Mouse (Mus musculus): ENCODE results near the gene Gm45785. TPM values are rescaled to one million over a fixed set of nuclear protein-coding genes. Genes with fewer than 3 reads are reported as not detected.
A peak's percentile ranks its signal among the peaks of the same experiment; 100 is the strongest.

The Gm45785 gene
- polyA plus RNA-seq (2014; fragmentation: Nextera tagmentation; extraction: Ambion mirVana) = not detected in 2 replicates

DNA sequence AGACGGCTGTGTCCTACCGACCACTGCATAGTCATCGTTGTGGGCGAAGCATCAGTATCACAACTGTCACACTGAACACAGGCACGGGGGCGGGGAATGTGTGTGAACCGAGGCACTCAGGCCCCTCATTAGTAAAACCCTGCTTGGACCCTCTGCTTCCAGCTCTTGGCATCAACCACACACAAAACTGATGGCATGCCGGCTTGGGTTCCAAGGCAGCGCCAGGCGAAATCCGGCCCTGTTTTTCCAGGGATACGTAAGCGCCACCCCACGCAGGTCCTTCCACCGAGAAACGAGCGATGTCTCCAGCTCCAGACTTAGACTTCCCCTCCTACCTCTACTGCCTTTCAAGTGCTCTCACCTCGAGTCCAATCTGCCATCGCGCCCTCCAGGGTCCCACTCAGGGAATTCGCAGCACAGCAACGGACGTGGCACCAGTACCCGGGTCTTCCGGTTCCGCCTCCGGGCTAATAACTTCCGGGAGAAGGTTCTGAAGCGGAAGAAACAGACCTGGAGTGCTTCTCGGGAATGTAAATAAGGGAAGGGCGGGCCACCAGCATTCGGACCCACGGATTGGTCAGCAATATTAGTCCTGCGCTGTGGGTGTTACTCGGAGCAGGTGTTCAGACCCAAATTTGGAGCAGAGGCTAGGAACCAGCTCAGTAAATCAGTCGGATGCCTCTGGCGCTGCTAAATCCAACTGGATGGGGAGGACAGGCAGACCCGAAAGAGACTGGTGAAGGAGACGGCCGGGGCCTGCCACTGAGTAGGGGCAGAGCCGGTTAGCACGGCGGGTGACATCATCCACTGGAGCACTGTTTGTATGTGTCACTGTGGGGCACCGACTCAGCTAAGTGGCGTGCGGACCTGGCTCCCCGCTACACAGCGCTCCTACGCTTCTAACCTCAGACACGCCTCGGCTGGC, at the start of gene Gm45785:
Gene Gm45785, minus strand, starts transcription at position 472 of the 925 bp plus-strand sequence.
- Histone ChIP-seq H3K4me2 (replicated peaks; ENCODE audit: low read depth, low read length) (peak within 1 kb of the TSS; percentile 92), H3K9ac (ENCODE audit: low read depth, low read length) (peak within 1 kb of the TSS; percentile 88), H3K36me3 (ENCODE audit: control insufficient read depth, insufficient read depth, low read length) (no peaks in the 10 kb centered on the region), H3K9me3 (ENCODE audit: control insufficient read depth, low read length) (no peaks in the 10 kb centered on the region), H3K4me1 (replicated peaks; ENCODE audit: control insufficient read depth, insufficient read depth, low read length) (peaks cover 8% of the 10 kb centered on the region), H3K27ac (ENCODE audit: low read depth, low read length) (peak within 1 kb of the TSS; percentile 73), H3K4me3 (ENCODE audit: low read depth, low read length) (peak within 1 kb of the TSS; percentile 80), H3K27me3 (ENCODE audit: control insufficient read depth, insufficient read depth, low read length) (no peaks in the 10 kb centered on the region)
- ATAC-seq (ENCODE audit: low FRiP score) (peak; percentile 80), DNase-seq (ENCODE audit: low spot score) (peak; percentile 90)
- WGBS = 2% methylated on average over 51 of the region's 51 CpGs

DNA sequence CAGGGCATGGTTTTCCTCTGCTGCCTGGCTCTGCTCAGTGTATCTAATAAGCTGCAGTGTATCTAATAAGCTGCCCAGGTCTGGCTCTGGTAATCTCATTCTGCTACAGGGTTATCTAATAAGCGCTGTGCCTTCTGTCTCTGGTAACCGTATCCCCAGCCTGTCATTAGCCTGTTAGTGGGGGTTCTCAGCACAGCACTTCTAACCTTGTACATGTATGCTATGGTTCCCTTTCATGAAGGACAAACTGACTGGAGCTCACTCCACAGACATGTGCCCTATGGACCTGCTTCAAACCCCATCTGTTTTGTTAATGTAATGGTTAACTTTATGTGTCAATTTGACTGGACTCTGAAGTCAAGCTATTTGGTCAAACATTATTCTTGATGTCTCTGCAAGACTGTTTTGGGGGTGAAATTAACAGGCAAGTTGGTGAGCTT, 49.5 kb upstream of the Gm45785 start:
- 79% methylated on average over 2 of the region's 2 CpGs for WGBS
- DNase-seq (ENCODE audit: low spot score) (no peak), ATAC-seq (ENCODE audit: low FRiP score) (no peak)
- H3K27ac ChIP-seq (ENCODE audit: low read depth, low read length) = no peak overlapping the region
- no peak overlapping the region for H3K9ac ChIP-seq (ENCODE audit: low read depth, low read length)
- no peaks in the 10 kb centered on the region for H3K27me3 ChIP-seq (ENCODE audit: control insufficient read depth, insufficient read depth, low read length)
- no peaks in the 10 kb centered on the region for H3K4me1 ChIP-seq (replicated peaks; ENCODE audit: control insufficient read depth, insufficient read depth, low read length)
- H3K4me2 ChIP-seq (replicated peaks; ENCODE audit: low read depth, low read length) = no peak overlapping the region
- no peaks in the 10 kb centered on the region for H3K9me3 ChIP-seq (ENCODE audit: control insufficient read depth, low read length)
- H3K36me3 ChIP-seq (ENCODE audit: control insufficient read depth, insufficient read depth, low read length) = no peaks in the 10 kb centered on the region
- no peak overlapping the region for H3K4me3 ChIP-seq (ENCODE audit: low read depth, low read length)

GRCm38 (mm10) chr7:140903212-140903611, 47.1 kb upstream of the Gm45785 start:
- ATAC-seq (ENCODE audit: low FRiP score) = peak; percentile 63
- 24% methylated on average over 13 of the region's 13 CpGs for WGBS

GRCm38 (mm10) chr7:140902036-140902875, 46.1 kb upstream of the Gm45785 start:
- no peaks in the 10 kb centered on the region for H3K4me1 ChIP-seq (replicated peaks; ENCODE audit: control insufficient read depth, insufficient read depth, low read length)
- no peak overlapping the region for H3K4me2 ChIP-seq (replicated peaks; ENCODE audit: low read depth, low read length)
- 79% methylated on average over 15 of the region's 15 CpGs for WGBS
- no peaks in the 10 kb centered on the region for H3K9me3 ChIP-seq (ENCODE audit: control insufficient read depth, low read length)
- no peaks in the 10 kb centered on the region for H3K27me3 ChIP-seq (ENCODE audit: control insufficient read depth, insufficient read depth, low read length)
- H3K4me3 ChIP-seq (ENCODE audit: low read depth, low read length) = no peak overlapping the region
- ATAC-seq (ENCODE audit: low FRiP score) = no peak
- H3K27ac ChIP-seq (ENCODE audit: low read depth, low read length) = no peak overlapping the region
- no peak overlapping the region for H3K9ac ChIP-seq (ENCODE audit: low read depth, low read length)
- DNase-seq (ENCODE audit: low spot score) = no peak
- H3K36me3 ChIP-seq (ENCODE audit: control insufficient read depth, insufficient read depth, low read length) = peaks cover 6% of the 10 kb centered on the region; the same call in 1 of the 2 replicates

More at GRCm38 (mm10) chr7:140903212-140903611, 47.1 kb upstream of the Gm45785 start:
- H3K36me3 ChIP-seq (ENCODE audit: control insufficient read depth, insufficient read depth, low read length) = no peaks in the 10 kb centered on the region
- H3K27ac ChIP-seq (ENCODE audit: low read depth, low read length) = no peak overlapping the region
- H3K9ac ChIP-seq (ENCODE audit: low read depth, low read length) = no peak overlapping the region
- H3K9me3 ChIP-seq (ENCODE audit: control insufficient read depth, low read length) = no peaks in the 10 kb centered on the region
- DNase-seq (ENCODE audit: low spot score) = peak; percentile 90
- no peak overlapping the region for H3K4me2 ChIP-seq (replicated peaks; ENCODE audit: low read depth, low read length)
- H3K4me1 ChIP-seq (replicated peaks; ENCODE audit: control insufficient read depth, insufficient read depth, low read length) = no peaks in the 10 kb centered on the region
- no peak overlapping the region for H3K4me3 ChIP-seq (ENCODE audit: low read depth, low read length)
- no peaks in the 10 kb centered on the region for H3K27me3 ChIP-seq (ENCODE audit: control insufficient read depth, insufficient read depth, low read length)

- H3K36me3 ChIP-seq (ENCODE audit: control insufficient read depth, insufficient read depth, low read length) = peaks cover 8% of the 10 kb centered on the region; the same call in 1 of the 2 replicates
- whole genome bisulfite sequencing = 80% methylated on average over 10 of the region's 10 CpGs
Measured at GRCm38 (mm10) chr7:140900220-140900619, 44.1 kb upstream of the Gm45785 start, which contains the start of gene Cox8b. TSS of gene Cox8b (minus strand) at chr7:140900446.

GRCm38 (mm10) chr7:140899121-140899520, 43.0 kb upstream of the Gm45785 start:
- peaks cover 11% of the 10 kb centered on the region; the same call in 1 of the 2 replicates for H3K36me3 ChIP-seq (ENCODE audit: control insufficient read depth, insufficient read depth, low read length)

More at GRCm38 (mm10) chr7:140900220-140900619, 44.1 kb upstream of the Gm45785 start, which contains the start of gene Cox8b:
- no peak within 1 kb of the TSS for H3K4me2 ChIP-seq (replicated peaks; ENCODE audit: low read depth, low read length)
- no peaks in the 10 kb centered on the region for H3K27me3 ChIP-seq (ENCODE audit: control insufficient read depth, insufficient read depth, low read length)
- H3K4me3 ChIP-seq (ENCODE audit: low read depth, low read length) = no peak within 1 kb of the TSS
- ATAC-seq (ENCODE audit: low FRiP score) (no peak), DNase-seq (ENCODE audit: low spot score) (no peak)
- no peaks in the 10 kb centered on the region for H3K9me3 ChIP-seq (ENCODE audit: control insufficient read depth, low read length)
- no peak within 1 kb of the TSS for H3K9ac ChIP-seq (ENCODE audit: low read depth, low read length)
- H3K27ac ChIP-seq (ENCODE audit: low read depth, low read length) = no peak within 1 kb of the TSS
- no peaks in the 10 kb centered on the region for H3K4me1 ChIP-seq (replicated peaks; ENCODE audit: control insufficient read depth, insufficient read depth, low read length)

GRCm38 (mm10) chr7:140897863-140898262, 41.7 kb upstream of the Gm45785 start:
- Histone ChIP-seq H3K4me2 (replicated peaks; ENCODE audit: low read depth, low read length) (no peak overlapping the region), H3K27ac (ENCODE audit: low read depth, low read length) (no peak overlapping the region), H3K27me3 (ENCODE audit: control insufficient read depth, insufficient read depth, low read length) (no peaks in the 10 kb centered on the region), H3K4me3 (ENCODE audit: low read depth, low read length) (no peak overlapping the region), H3K4me1 (replicated peaks; ENCODE audit: control insufficient read depth, insufficient read depth, low read length) (no peaks in the 10 kb centered on the region), H3K36me3 (ENCODE audit: control insufficient read depth, insufficient read depth, low read length) (peaks cover 12% of the 10 kb centered on the region; the same call in 1 of the 2 replicates), H3K9ac (ENCODE audit: low read depth, low read length) (no peak overlapping the region), H3K9me3 (ENCODE audit: control insufficient read depth, low read length) (no peaks in the 10 kb centered on the region)
- WGBS = 89% methylated on average over 7 of the region's 7 CpGs
- no peak for DNase-seq (ENCODE audit: low spot score)
- ATAC-seq (ENCODE audit: low FRiP score) = no peak

More at GRCm38 (mm10) chr7:140899121-140899520, 43.0 kb upstream of the Gm45785 start:
- 73% methylated on average over 3 of the region's 3 CpGs for WGBS
- Histone ChIP-seq H3K9me3 (ENCODE audit: control insufficient read depth, low read length) (no peaks in the 10 kb centered on the region), H3K27ac (ENCODE audit: low read depth, low read length) (no peak overlapping the region), H3K4me3 (ENCODE audit: low read depth, low read length) (no peak overlapping the region), H3K27me3 (ENCODE audit: control insufficient read depth, insufficient read depth, low read length) (no peaks in the 10 kb centered on the region), H3K4me1 (replicated peaks; ENCODE audit: control insufficient read depth, insufficient read depth, low read length) (no peaks in the 10 kb centered on the region), H3K4me2 (replicated peaks; ENCODE audit: low read depth, low read length) (no peak overlapping the region), H3K9ac (ENCODE audit: low read depth, low read length) (no peak overlapping the region)
- no peak for ATAC-seq (ENCODE audit: low FRiP score)
- DNase-seq (ENCODE audit: low spot score) = no peak

- peaks cover 18% of the 10 kb centered on the region; the same call in 1 of the 2 replicates for H3K36me3 ChIP-seq (ENCODE audit: control insufficient read depth, insufficient read depth, low read length)
- H3K27ac ChIP-seq (ENCODE audit: low read depth, low read length) = no peak overlapping the region
- ATAC-seq (ENCODE audit: low FRiP score) (no peak), DNase-seq (ENCODE audit: low spot score) (no peak)
- H3K9ac ChIP-seq (ENCODE audit: low read depth, low read length) = no peak overlapping the region
- no peak overlapping the region for H3K4me3 ChIP-seq (ENCODE audit: low read depth, low read length)
- H3K4me1 ChIP-seq (replicated peaks; ENCODE audit: control insufficient read depth, insufficient read depth, low read length) = no peaks in the 10 kb centered on the region
- 95% methylated on average over 3 of the region's 3 CpGs for WGBS
- no peak overlapping the region for H3K4me2 ChIP-seq (replicated peaks; ENCODE audit: low read depth, low read length)
- no peaks in the 10 kb centered on the region for H3K27me3 ChIP-seq (ENCODE audit: control insufficient read depth, insufficient read depth, low read length)
- no peaks in the 10 kb centered on the region for H3K9me3 ChIP-seq (ENCODE audit: control insufficient read depth, low read length)
Measured at GRCm38 (mm10) chr7:140894611-140895010, 38.5 kb upstream of the Gm45785 start.
